Mouse (Mus musculus): ENCODE data around the gene Tmprss4. TPM values are rescaled to one million over a fixed set of nuclear protein-coding genes. Genes with fewer than 3 reads are reported as not detected.

Gene Tmprss4
- polyA plus RNA-seq, 1 experiment: 1.2 TPM

DNA sequence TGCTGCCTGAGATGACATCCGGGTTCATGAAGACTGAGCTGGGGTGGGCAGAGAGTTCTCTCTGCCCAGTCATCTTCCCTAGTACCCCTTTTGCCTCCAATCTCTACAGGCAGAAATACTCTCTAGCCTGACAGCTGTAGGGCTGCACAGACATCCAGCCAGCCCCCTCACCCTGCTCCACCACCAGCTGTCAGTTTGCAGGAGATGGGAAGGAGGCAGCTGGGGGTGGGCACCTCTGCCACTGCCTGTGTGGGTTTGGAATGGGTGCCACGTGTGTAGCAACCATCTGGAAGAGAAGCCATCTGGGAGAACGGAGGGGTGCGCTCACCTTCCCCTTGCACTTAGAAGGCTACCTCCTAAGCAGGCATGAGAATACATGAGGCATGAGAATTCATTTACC is 18.6 kb downstream of the Tmprss4 start:
- 77% methylated on average over 4 of the region's 4 CpGs for WGBS

DNA sequence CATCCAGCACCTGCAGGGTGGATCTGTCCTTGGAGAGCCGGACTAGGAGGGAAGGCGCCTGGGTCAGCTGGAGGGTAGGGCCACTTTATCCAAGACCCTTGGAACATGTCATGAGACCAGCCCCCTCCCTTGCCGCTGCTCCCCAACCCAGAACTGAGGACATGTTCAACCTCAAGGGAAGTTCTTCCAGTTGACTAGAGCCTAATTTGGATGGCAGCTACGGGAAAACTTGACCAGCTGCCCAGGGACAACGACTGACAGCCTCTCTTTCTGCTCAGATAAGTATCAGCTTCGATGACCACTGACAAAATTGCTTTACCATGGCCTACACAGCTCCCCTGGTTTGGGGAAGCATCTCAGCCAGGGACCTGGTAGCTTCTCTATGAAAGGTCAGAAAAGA is 20.6 kb downstream of the Tmprss4 start:
- DNase-seq: no peak
- Histone ChIP-seq H3K4me1 (ENCODE audit: control insufficient read depth, insufficient read depth, low read length) (peaks cover 4% of the 10 kb centered on the region; the same call in 1 of the 2 replicates), H3K27me3 (replicated peaks; ENCODE audit: control insufficient read depth, insufficient read depth, low read length) (no peaks in the 10 kb centered on the region), H3K36me3 (ENCODE audit: control insufficient read depth, insufficient read depth, low read length) (no peaks in the 10 kb centered on the region), H3K4me3 (ENCODE audit: insufficient read depth, low read depth, low read length) (no peak overlapping the region), H3K27ac (ENCODE audit: insufficient read depth, low read depth, low read length) (peak overlapping the region; percentile 52; the same call in 1 of the 2 replicates)
- 77% methylated on average over 6 of the region's 6 CpGs for WGBS
- TF ChIP-seq CTCF (conservative IDR thresholded peaks at IDR 0.05; ENCODE audit: insufficient read depth, insufficient read length, low read depth, low read length) (no peak), POLR2A (IDR thresholded peaks at IDR 0.05; ENCODE audit: low read depth, low read length) (no peak)

More for the DNA sequence above, 18.6 kb downstream of the Tmprss4 start:
- peaks cover 4% of the 10 kb centered on the region; the same call in 1 of the 2 replicates for H3K4me1 ChIP-seq (ENCODE audit: control insufficient read depth, insufficient read depth, low read length)
- TF ChIP-seq CTCF (conservative IDR thresholded peaks at IDR 0.05; ENCODE audit: insufficient read depth, insufficient read length, low read depth, low read length) (no peak), POLR2A (IDR thresholded peaks at IDR 0.05; ENCODE audit: low read depth, low read length) (no peak)
- H3K27me3 ChIP-seq (replicated peaks; ENCODE audit: control insufficient read depth, insufficient read depth, low read length): no peaks in the 10 kb centered on the region
- DNase-seq: no peak
- H3K27ac ChIP-seq (ENCODE audit: insufficient read depth, low read depth, low read length): no peak overlapping the region
- no peak overlapping the region for H3K4me3 ChIP-seq (ENCODE audit: insufficient read depth, low read depth, low read length)
- no peaks in the 10 kb centered on the region for H3K36me3 ChIP-seq (ENCODE audit: control insufficient read depth, insufficient read depth, low read length)

DNA sequence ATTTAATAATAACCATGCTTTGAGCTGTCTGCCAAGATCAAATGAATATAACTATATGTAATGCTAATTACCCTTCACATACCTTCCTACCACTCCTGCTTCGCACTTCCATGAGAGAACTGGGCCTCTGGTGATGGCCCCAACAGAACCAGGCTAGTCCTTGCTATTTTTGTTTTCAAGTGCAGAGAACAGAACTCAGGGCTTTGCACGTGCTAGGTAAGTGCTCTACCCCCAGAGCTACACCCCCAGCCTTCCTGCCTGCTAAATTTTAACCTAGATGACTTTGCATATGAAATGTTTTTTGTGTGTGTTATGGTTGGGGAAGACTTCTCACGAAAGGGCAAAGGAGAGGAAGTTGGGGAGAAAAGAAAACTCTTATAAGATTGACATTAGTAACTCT is 21.4 kb downstream of the Tmprss4 start:
- Histone ChIP-seq H3K36me3 (ENCODE audit: control insufficient read depth, insufficient read depth, low read length) (no peaks in the 10 kb centered on the region), H3K27ac (ENCODE audit: insufficient read depth, low read depth, low read length) (peak overlapping the region; percentile 69), H3K4me3 (ENCODE audit: insufficient read depth, low read depth, low read length) (no peak overlapping the region), H3K27me3 (replicated peaks; ENCODE audit: control insufficient read depth, insufficient read depth, low read length) (no peaks in the 10 kb centered on the region), H3K4me1 (ENCODE audit: control insufficient read depth, insufficient read depth, low read length) (peaks cover 4% of the 10 kb centered on the region; the same call in 1 of the 2 replicates)
- TF ChIP-seq POLR2A (IDR thresholded peaks at IDR 0.05; ENCODE audit: low read depth, low read length) (no peak), CTCF (conservative IDR thresholded peaks at IDR 0.05; ENCODE audit: insufficient read depth, insufficient read length, low read depth, low read length) (no peak)
- peak; percentile 48 for DNase-seq
- 27% methylated on average over 3 of the region's 3 CpGs for WGBS

DNA sequence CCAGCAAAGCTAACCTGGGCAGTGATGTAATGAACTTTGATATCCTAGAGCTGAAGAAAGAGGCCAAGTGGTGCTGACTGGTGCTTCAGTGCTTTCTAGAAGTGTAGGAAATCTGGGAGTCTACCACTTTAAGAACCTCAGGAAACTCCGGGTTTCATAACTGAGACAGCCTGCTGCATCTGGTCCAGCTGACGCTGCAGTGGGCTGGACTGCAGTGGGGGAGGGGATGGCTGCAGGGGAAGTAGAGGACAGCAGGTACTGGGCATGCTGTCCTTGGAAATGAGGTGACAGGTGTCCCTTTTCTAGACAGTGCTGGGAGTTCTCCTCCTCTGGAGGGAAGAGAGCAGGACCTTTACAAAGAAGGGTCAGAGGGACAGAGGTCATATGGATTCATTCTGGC is 22.1 kb downstream of the Tmprss4 start, which contains the start of gene BC049352:
Gene BC049352, plus strand, starts transcription at position 238 of the 400 bp plus-strand sequence.
- peak within 1 kb of the TSS; percentile 69 for H3K27ac ChIP-seq (ENCODE audit: insufficient read depth, low read depth, low read length)
- TF ChIP-seq CTCF (conservative IDR thresholded peaks at IDR 0.05; ENCODE audit: insufficient read depth, insufficient read length, low read depth, low read length): no peak
- no peak for TF ChIP-seq POLR2A (IDR thresholded peaks at IDR 0.05; ENCODE audit: low read depth, low read length)
- DNase-seq: peak; percentile 77
- WGBS: 6% methylated on average over 2 of the region's 2 CpGs
- peaks cover 4% of the 10 kb centered on the region; the same call in 1 of the 2 replicates for H3K4me1 ChIP-seq (ENCODE audit: control insufficient read depth, insufficient read depth, low read length)
- no peaks in the 10 kb centered on the region for H3K27me3 ChIP-seq (replicated peaks; ENCODE audit: control insufficient read depth, insufficient read depth, low read length)
- H3K36me3 ChIP-seq (ENCODE audit: control insufficient read depth, insufficient read depth, low read length): no peaks in the 10 kb centered on the region
- 0 out of 2 replicates have a peak within 1 kb of the TSS, but pooled peaks have one; percentile 7 for H3K4me3 ChIP-seq (ENCODE audit: insufficient read depth, low read depth, low read length)

DNA sequence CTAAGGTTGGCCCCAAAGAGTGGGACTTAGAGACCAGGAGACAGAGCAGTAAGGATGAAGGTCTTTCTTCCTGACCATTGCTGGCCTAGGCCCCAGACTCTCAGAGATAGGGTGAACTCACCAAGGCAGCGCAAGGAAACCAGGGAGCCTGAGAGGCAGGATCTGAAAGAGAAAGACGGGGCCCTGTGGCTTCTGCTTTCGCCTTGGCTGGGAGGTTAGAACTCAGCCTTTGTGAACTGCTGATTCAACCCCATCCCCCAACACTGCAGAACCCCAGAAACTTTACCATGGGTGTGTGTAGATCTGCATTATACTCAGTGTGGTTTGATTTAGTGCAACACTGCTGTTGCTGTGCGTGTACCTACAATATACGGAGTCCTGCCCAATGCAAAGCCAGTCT is 24.6 kb downstream of the Tmprss4 start:
- Histone ChIP-seq H3K27me3 (replicated peaks; ENCODE audit: control insufficient read depth, insufficient read depth, low read length) (no peaks in the 10 kb centered on the region), H3K27ac (ENCODE audit: insufficient read depth, low read depth, low read length) (no peak overlapping the region), H3K4me1 (ENCODE audit: control insufficient read depth, insufficient read depth, low read length) (peaks cover 4% of the 10 kb centered on the region; the same call in 1 of the 2 replicates), H3K4me3 (ENCODE audit: insufficient read depth, low read depth, low read length) (no peak overlapping the region), H3K36me3 (ENCODE audit: control insufficient read depth, insufficient read depth, low read length) (no peaks in the 10 kb centered on the region)
- no peak for TF ChIP-seq CTCF (conservative IDR thresholded peaks at IDR 0.05; ENCODE audit: insufficient read depth, insufficient read length, low read depth, low read length)
- TF ChIP-seq POLR2A (IDR thresholded peaks at IDR 0.05; ENCODE audit: low read depth, low read length): no peak
- DNase-seq: no peak
- WGBS: 80% methylated on average over 5 of the region's 5 CpGs

DNA sequence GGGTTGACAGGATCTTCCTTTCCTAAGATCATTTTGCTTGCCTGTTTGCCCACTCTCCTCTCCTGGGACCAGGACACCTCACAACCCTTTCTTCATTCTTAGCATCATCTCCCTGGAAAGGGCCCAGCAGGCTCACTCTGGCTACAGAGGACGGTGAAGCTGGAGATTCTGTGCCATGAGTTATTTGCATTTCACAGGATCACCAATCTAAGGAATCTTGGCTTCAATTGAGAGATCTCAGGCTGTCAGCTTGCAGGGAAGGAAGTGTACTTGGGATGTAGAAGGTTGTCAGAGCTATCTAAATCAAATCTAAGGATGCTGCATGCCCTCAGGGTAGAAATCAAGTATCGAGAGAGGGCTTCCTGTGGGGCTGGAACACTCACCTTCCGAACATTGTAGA is 30.4 kb downstream of the Tmprss4 start:
- Histone ChIP-seq H3K36me3 (ENCODE audit: control insufficient read depth, insufficient read depth, low read length) (no peaks in the 10 kb centered on the region), H3K4me3 (ENCODE audit: insufficient read depth, low read depth, low read length) (no peak overlapping the region), H3K27ac (ENCODE audit: insufficient read depth, low read depth, low read length) (no peak overlapping the region), H3K4me1 (ENCODE audit: control insufficient read depth, insufficient read depth, low read length) (no peaks in the 10 kb centered on the region), H3K27me3 (replicated peaks; ENCODE audit: control insufficient read depth, insufficient read depth, low read length) (no peaks in the 10 kb centered on the region)
- no peak for DNase-seq
- 63% methylated on average over 3 of the region's 3 CpGs for WGBS
- TF ChIP-seq CTCF (conservative IDR thresholded peaks at IDR 0.05; ENCODE audit: insufficient read depth, insufficient read length, low read depth, low read length) (no peak), POLR2A (IDR thresholded peaks at IDR 0.05; ENCODE audit: low read depth, low read length) (no peak)

DNA sequence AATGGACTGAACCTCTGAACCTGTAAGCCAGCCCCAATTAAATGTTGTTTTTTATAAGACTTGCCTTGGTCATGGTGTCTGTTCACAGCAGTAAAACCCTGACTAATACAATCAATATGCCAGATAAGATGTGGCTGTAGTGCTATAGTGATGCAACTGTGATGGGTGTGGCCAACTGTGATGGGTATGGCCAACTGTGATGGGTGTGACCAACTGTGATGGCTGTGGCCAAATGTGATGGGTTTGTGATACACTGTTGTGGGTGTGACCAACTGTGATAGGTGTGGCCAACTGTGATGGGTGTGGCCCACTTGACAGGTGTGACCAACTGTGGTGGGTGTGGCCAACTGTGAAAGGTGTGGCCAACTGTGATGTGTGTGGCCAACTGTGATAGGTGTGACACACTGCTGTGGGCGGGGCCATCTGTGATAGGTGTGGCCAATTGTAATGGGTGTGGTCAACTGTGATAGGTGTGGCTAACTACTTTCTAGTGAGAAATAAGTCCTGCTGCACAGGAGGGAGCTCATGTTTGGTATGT is 32.8 kb downstream of the Tmprss4 start:
- H3K27ac ChIP-seq (ENCODE audit: insufficient read depth, low read depth, low read length): no peak overlapping the region
- H3K36me3 ChIP-seq (ENCODE audit: control insufficient read depth, insufficient read depth, low read length): no peaks in the 10 kb centered on the region
- TF ChIP-seq CTCF (conservative IDR thresholded peaks at IDR 0.05; ENCODE audit: insufficient read depth, insufficient read length, low read depth, low read length): no peak
- no peak for TF ChIP-seq POLR2A (IDR thresholded peaks at IDR 0.05; ENCODE audit: low read depth, low read length)
- no peaks in the 10 kb centered on the region for H3K27me3 ChIP-seq (replicated peaks; ENCODE audit: control insufficient read depth, insufficient read depth, low read length)
- H3K4me3 ChIP-seq (ENCODE audit: insufficient read depth, low read depth, low read length): no peak overlapping the region
- WGBS: 71% methylated on average over 1 of the region's 1 CpGs
- no peak for DNase-seq
- no peaks in the 10 kb centered on the region for H3K4me1 ChIP-seq (ENCODE audit: control insufficient read depth, insufficient read depth, low read length)
